Mouse (Mus musculus): Measurements from ENCODE around the gene Pigk. TPM values are rescaled to one million over a fixed set of nuclear protein-coding genes. Genes with fewer than 3 reads are reported as not detected.

Gene Pigk
- polyA plus RNA-seq, 1 experiment from 2014 or later: 44.6 TPM

GRCm38 (mm10) chr3:152837938-152838337 is 124.0 kb downstream of the Pigk start:
- Histone ChIP-seq H3K9ac (replicated peaks; ENCODE audit: low read depth) (no peak overlapping the region), H3K27ac (ENCODE audit: low read length) (no peak overlapping the region), H3K4me2 (replicated peaks; ENCODE audit: low read depth, low read length) (no peak overlapping the region), H3K9me3 (ENCODE audit: low read length) (no peaks in the 10 kb centered on the region), H3K36me3 (ENCODE audit: insufficient read depth, low read length) (no peaks in the 10 kb centered on the region), H3K4me3 (ENCODE audit: low read depth, low read length) (no peak overlapping the region), H3K27me3 (replicated peaks; ENCODE audit: insufficient read depth, low read length) (no peaks in the 10 kb centered on the region), H3K4me1 (ENCODE audit: insufficient read depth, low read depth, low read length) (no peaks in the 10 kb centered on the region)
- no peak for ATAC-seq
- WGBS: 60% methylated on average over 1 of the region's 1 CpGs
- TF ChIP-seq EP300 (IDR thresholded peaks at IDR 0.05) (no peak), CTCF (IDR thresholded peaks at IDR 0.05) (no peak)
- DNase-seq (ENCODE audit: low spot score): no peak

DNA sequence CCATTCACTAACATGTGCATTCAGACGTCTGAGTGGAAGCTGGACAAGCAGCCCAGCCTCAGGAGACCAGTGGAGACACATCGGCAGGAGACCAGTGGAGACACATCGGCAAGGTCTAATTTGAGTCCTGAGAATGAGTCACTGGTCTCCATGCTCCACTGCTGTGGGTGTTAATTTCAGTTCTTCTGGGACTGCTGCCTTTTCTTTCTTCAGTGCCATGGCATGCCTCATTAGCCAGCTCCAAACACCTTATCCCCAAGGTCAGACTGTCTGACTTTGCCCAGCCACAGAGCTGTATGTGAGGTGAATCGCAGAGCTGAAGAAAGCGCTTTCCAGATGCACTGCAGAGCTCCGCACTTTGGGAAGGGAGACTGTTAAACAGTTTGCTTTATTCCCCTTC is 127.4 kb downstream of the Pigk start:
- no peak for DNase-seq (ENCODE audit: low spot score)
- Histone ChIP-seq H3K9ac (replicated peaks; ENCODE audit: low read depth) (no peak overlapping the region), H3K4me3 (ENCODE audit: low read depth, low read length) (no peak overlapping the region), H3K27me3 (replicated peaks; ENCODE audit: insufficient read depth, low read length) (no peaks in the 10 kb centered on the region), H3K36me3 (ENCODE audit: insufficient read depth, low read length) (no peaks in the 10 kb centered on the region), H3K27ac (ENCODE audit: low read length) (no peak overlapping the region), H3K4me1 (ENCODE audit: insufficient read depth, low read depth, low read length) (no peaks in the 10 kb centered on the region), H3K4me2 (replicated peaks; ENCODE audit: low read depth, low read length) (no peak overlapping the region), H3K9me3 (ENCODE audit: low read length) (no peaks in the 10 kb centered on the region)
- no peak for ATAC-seq
- TF ChIP-seq EP300 (IDR thresholded peaks at IDR 0.05): no peak
- no peak for TF ChIP-seq CTCF (IDR thresholded peaks at IDR 0.05)
- 88% methylated on average over 6 of the region's 6 CpGs for WGBS

GRCm38 (mm10) chr3:152842648-152843047 is 128.7 kb downstream of the Pigk start:
- Histone ChIP-seq H3K4me3 (ENCODE audit: low read depth, low read length) (no peak overlapping the region), H3K36me3 (ENCODE audit: insufficient read depth, low read length) (no peaks in the 10 kb centered on the region), H3K27ac (ENCODE audit: low read length) (no peak overlapping the region), H3K9me3 (ENCODE audit: low read length) (no peaks in the 10 kb centered on the region), H3K27me3 (replicated peaks; ENCODE audit: insufficient read depth, low read length) (no peaks in the 10 kb centered on the region), H3K4me2 (replicated peaks; ENCODE audit: low read depth, low read length) (no peak overlapping the region), H3K9ac (replicated peaks; ENCODE audit: low read depth) (no peak overlapping the region), H3K4me1 (ENCODE audit: insufficient read depth, low read depth, low read length) (no peaks in the 10 kb centered on the region)
- DNase-seq (ENCODE audit: low spot score) (no peak), ATAC-seq (no peak)
- no peak for TF ChIP-seq CTCF (IDR thresholded peaks at IDR 0.05)
- no peak for TF ChIP-seq EP300 (IDR thresholded peaks at IDR 0.05)
- WGBS: 67% methylated on average over 3 of the region's 3 CpGs

DNA sequence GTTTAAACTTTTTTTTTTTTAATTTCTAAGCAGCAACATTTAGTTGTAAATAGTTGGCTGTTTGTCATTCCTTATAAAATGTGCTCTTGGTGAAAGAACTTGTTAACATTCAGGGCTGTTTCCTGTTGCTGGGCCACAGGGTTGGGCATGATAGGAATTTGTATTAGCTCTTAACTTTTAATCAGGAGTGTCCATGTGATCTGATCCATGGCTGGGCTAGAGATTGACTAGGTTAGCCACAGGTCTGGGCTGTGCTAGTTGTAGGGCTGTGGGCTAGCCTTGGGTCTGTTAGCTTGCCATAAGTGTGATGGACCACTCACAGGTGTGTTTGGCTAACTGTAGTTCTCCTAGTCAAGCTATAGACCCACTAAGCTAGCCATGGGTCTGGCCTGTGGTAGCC is 130.0 kb downstream of the Pigk start:
- ATAC-seq: no peak
- no peak overlapping the region for H3K4me2 ChIP-seq (replicated peaks; ENCODE audit: low read depth, low read length)
- DNase-seq (ENCODE audit: low spot score): no peak
- no peaks in the 10 kb centered on the region for H3K4me1 ChIP-seq (ENCODE audit: insufficient read depth, low read depth, low read length)
- H3K9me3 ChIP-seq (ENCODE audit: low read length): no peaks in the 10 kb centered on the region
- TF ChIP-seq EP300 (IDR thresholded peaks at IDR 0.05) (no peak), CTCF (IDR thresholded peaks at IDR 0.05) (no peak)
- H3K27me3 ChIP-seq (replicated peaks; ENCODE audit: insufficient read depth, low read length): no peaks in the 10 kb centered on the region
- no peak overlapping the region for H3K9ac ChIP-seq (replicated peaks; ENCODE audit: low read depth)
- H3K36me3 ChIP-seq (ENCODE audit: insufficient read depth, low read length): no peaks in the 10 kb centered on the region
- no peak overlapping the region for H3K27ac ChIP-seq (ENCODE audit: low read length)
- no peak overlapping the region for H3K4me3 ChIP-seq (ENCODE audit: low read depth, low read length)

- 63% methylated on average over 12 of the region's 12 CpGs for WGBS
- Histone ChIP-seq H3K27me3 (replicated peaks; ENCODE audit: insufficient read depth, low read length) (no peaks in the 10 kb centered on the region), H3K4me2 (replicated peaks; ENCODE audit: low read depth, low read length) (no peak overlapping the region), H3K4me3 (ENCODE audit: low read depth, low read length) (no peak overlapping the region), H3K27ac (ENCODE audit: low read length) (no peak overlapping the region), H3K36me3 (ENCODE audit: insufficient read depth, low read length) (no peaks in the 10 kb centered on the region), H3K9ac (replicated peaks; ENCODE audit: low read depth) (no peak overlapping the region), H3K4me1 (ENCODE audit: insufficient read depth, low read depth, low read length) (no peaks in the 10 kb centered on the region), H3K9me3 (ENCODE audit: low read length) (no peaks in the 10 kb centered on the region)
- ATAC-seq: no peak
- no peak for DNase-seq (ENCODE audit: low spot score)
- TF ChIP-seq CTCF (IDR thresholded peaks at IDR 0.05) (no peak), EP300 (IDR thresholded peaks at IDR 0.05) (no peak)
These were observed 141.2 kb downstream of the Pigk start for GRCm38 (mm10) chr3:152855006-152855614.

GRCm38 (mm10) chr3:152856095-152856494 is 142.2 kb downstream of the Pigk start:
- Histone ChIP-seq H3K4me2 (replicated peaks; ENCODE audit: low read depth, low read length) (no peak overlapping the region), H3K27ac (ENCODE audit: low read length) (no peak overlapping the region), H3K9me3 (ENCODE audit: low read length) (no peaks in the 10 kb centered on the region), H3K36me3 (ENCODE audit: insufficient read depth, low read length) (no peaks in the 10 kb centered on the region), H3K4me1 (ENCODE audit: insufficient read depth, low read depth, low read length) (no peaks in the 10 kb centered on the region), H3K27me3 (replicated peaks; ENCODE audit: insufficient read depth, low read length) (no peaks in the 10 kb centered on the region), H3K9ac (replicated peaks; ENCODE audit: low read depth) (no peak overlapping the region), H3K4me3 (ENCODE audit: low read depth, low read length) (no peak overlapping the region)
- no peak for ATAC-seq
- WGBS: 65% methylated on average over 10 of the region's 10 CpGs
- DNase-seq (ENCODE audit: low spot score): no peak
- TF ChIP-seq CTCF (IDR thresholded peaks at IDR 0.05) (no peak), EP300 (IDR thresholded peaks at IDR 0.05) (no peak)

- TF ChIP-seq EP300 (IDR thresholded peaks at IDR 0.05) (no peak), CTCF (IDR thresholded peaks at IDR 0.05) (no peak)
- no peaks in the 10 kb centered on the region for H3K27me3 ChIP-seq (replicated peaks; ENCODE audit: insufficient read depth, low read length)
- no peak overlapping the region for H3K4me2 ChIP-seq (replicated peaks; ENCODE audit: low read depth, low read length)
- no peak overlapping the region for H3K4me3 ChIP-seq (ENCODE audit: low read depth, low read length)
- H3K36me3 ChIP-seq (ENCODE audit: insufficient read depth, low read length): no peaks in the 10 kb centered on the region
- DNase-seq (ENCODE audit: low spot score) (no peak), ATAC-seq (no peak)
- H3K27ac ChIP-seq (ENCODE audit: low read length): no peak overlapping the region
- no peaks in the 10 kb centered on the region for H3K9me3 ChIP-seq (ENCODE audit: low read length)
- H3K9ac ChIP-seq (replicated peaks; ENCODE audit: low read depth): no peak overlapping the region
- H3K4me1 ChIP-seq (ENCODE audit: insufficient read depth, low read depth, low read length): no peaks in the 10 kb centered on the region
- WGBS: 55% methylated on average over 4 of the region's 4 CpGs
These were observed 147.6 kb downstream of the Pigk start for GRCm38 (mm10) chr3:152861450-152861849.
